Mouse (Mus musculus) c-Kit-negative CD71-positive TER-119-positive erythroid progenitor cells, embryonic 14.5 days (primary cell): ENCODE data around the gene Ubxn10.

Source experiments
- DNase-seq: peaks from one replicate; pipeline ENCODE4 v3.0.0-alpha.2; 2013; ENCODE audit warnings: low read depth, low spot score

The Ubxn10 gene

DNA sequence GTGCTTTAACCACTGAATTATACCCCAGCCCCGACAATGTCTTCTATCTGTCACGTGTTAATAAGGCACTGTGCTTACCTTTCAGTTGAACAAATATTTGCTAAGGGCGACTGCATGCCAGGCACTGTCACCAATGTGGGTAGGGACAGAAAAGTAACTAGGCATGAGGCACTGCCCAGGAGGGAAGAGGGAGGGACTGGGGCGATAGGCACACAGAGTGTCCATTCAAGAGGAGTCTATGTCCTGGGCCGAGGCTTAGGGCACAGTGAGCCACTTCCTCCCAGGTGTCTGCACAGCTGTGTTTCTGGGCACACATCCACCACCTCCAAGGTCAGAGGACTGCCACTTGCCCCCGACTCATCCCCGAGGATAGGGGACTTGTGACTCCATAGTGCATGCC lies at the start of gene Ubxn10:
TSS of gene Ubxn10 (minus strand) at position 137 of the 400 bp plus-strand sequence.
- no peak for DNase-seq

DNA sequence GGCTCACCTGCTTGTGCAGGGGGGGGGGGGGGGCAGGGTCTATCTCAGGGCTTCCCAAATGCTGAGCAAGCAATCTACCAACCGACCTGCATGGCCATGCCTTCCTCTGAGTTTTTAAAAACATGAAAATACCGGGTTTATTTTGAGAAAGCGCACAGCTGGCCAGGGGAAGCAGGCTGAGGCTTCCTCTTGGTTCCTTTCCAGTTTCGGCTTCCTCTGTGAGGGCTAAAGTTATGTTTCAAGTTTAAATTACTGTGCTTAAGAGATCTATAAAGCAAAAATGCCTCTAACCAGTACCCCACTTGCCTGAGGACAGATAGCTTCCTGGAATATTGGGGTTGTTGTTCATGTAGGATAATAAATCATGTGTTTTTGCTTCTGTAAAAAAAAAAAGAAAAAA lies 49.2 kb upstream of the Ubxn10 start:
- DNase-seq = no peak

DNA sequence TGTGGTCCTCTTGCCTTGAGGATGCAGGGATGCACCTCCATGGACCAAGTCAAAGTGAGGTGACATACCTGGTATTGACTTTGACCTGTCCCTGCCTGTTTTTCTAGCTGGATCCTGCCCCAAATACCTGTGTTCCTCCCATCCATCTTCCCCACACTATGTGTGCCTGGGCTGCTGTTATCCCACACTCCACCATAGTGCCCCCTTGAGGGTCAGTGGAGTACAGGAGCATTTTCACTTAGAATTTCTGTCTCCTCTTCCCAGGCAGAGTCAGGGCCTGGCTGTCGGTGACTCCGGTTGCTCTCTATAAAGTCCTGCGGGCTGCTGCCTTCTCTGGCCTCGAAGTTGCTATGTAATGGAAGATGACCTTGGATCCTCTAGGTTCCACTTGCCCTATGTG lies 48.8 kb upstream of the Ubxn10 start:
- no peak for DNase-seq

DNA sequence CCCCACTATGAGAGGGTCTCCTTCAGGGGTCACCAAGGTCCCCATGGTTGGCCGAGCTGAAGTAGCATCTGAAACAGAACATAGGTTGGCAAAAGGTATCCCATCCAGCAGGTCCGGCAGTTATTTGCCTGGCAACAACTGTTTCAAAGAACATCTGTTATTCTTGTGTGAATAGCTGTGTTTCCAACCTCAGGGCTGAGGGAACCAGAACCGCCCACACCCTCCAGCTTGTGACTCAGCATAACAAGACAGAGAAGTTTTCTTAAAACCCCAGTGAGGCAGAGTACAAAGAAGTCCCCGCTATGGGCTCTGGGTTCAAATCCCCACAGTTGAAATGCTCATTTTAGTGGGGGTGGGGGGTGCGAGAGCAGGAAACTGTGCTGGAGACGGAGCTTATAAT lies 45.1 kb upstream of the Ubxn10 start:
- DNase-seq = no peak

DNA sequence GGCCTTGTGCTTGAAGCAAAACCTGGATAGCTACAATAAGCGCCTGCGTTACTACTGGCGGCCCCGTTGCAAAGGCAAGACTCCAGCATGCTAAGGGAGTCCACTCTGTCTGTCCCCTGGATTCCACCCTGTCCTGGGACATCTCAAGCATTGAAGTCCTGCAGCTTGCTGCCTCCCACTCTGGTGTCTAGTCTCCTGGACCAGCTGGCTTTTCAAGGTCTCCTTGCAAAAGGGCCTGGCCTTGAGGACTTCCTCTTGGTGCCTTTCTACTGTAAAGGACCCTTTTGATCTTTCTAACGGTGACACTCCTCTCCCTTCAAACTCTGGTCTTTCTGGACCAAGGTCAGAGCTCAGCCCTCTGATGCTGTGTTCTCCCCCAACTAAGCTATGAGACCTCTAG lies 43.3 kb upstream of the Ubxn10 start:
- DNase-seq = no peak

DNA sequence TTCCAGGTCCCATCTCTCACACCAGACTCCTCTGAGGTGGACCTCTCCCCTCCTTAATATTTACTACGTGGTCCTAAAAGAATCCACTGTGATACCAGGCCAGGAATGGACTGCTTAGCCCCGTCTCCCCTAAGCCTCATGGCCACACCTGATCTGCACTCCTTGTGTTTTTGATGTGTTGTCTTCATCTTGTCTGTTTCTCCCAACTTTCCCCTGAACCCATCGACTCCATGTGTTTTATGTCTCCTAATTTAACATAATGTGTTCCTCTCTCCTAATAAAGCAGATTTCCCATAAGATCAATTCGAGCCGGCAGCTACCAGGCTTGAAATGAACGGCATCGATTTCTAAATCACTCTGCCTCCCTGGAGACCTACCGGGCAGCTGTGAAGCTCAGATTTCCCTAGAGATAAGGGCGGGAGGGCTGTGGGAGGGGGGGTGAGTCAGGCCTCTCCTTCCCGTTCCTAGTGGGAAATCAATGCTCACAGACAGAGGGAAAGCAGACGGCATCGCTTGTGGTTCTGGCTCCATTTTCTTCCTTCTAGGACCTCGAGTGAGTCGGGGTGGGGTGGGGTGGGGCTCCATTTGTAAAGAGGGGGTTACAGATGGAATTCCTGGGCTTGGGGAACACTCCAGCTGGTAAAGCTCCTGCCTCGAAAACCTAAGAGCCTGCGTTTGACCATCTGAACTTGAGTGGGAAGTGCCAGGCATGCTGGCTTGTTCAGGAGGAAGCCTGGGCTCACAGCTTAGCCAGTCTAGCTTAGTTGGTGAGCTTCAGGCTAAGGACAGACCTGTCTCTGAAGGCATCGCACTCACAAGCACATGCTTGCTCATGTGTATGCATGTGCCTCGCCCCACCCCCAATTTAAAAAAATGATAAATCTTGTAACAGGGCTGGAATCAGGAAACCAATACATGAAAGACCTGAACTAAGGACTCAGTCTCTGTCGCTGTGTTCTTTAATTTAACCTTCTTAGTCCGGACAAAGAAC lies 40.7 kb upstream of the Ubxn10 start:
- DNase-seq = no peak

DNA sequence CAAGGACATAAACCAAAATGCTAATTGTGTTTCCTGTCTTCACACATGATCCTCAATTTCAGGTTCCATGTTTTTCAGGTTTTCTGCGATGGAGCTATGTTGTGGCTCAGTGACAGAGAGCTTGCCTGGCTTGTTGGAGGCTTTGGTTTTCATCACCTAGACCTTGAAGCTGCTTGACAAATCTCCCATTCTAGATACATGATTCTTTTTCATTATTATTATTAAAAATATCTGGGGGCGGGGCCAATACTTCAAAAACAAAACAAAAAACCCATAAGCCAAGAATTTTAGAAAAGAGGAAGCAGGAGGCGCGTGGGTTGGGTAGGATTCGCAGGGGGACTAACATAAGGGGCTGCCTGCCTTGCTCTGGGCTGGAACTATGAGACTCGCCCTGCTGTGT lies 38.5 kb upstream of the Ubxn10 start, which contains the start of gene Pla2g2d:
TSS of gene Pla2g2d (plus strand) at position 301 of the 400 bp plus-strand sequence.
- no peak for DNase-seq

DNA sequence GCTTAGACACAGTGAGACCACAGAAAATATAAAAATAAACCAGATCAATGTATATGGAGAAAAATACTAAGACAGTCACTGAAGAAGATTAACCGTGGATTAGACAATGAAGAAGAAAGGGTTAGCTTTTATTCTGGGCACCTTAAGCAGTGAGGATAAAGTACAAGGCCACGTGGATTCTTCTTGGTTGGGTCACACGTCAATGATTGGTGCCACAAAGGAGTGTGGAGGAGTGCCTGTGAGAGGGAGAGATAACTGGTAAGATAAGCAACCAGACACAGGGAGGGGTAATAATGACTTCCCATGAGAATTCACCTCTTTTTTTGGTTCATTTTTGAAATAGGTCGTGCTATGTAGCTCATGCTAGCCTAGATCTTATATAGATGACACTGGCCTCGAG lies 35.4 kb upstream of the Ubxn10 start:
- no peak for DNase-seq

DNA sequence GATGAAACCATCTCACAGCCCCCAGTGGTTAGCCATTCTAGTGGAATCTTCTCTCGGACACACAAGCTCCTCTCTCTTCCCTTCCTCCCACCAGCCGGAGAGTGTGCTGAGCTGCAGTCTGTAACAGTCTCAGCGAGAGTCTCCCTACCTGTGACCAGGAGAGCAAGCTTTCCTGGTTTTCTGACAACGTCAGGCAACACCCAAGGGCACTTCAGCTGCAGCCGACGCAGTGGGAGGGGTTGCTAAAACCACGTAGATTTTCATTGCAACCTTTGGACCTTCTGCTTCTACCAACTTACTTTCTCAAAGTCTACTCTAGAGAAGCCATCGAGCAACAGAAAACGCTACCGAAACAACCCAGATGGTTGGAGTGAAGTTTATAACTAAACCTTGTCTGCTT lies 35.0 kb upstream of the Ubxn10 start:
- no peak for DNase-seq

DNA sequence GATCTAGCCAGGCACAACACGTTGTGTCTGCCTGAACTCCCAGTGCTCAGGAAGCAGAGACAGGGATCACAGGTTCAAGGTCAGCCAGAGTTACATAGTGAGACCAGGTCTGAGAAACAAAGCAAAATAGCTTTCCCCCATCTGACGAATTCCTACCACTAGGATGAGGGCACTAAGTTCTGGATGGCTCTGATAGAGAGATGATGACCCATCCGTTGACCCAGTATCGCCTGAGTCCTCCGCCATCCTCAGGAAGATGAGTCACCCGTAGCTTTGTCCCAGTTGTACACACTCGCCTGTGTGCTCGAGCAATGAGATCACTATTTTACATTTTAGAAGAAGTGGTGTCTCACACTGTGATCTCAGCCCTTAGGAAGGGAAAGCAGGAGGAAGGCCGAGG lies 25.3 kb upstream of the Ubxn10 start:
- DNase-seq = no peak

DNA sequence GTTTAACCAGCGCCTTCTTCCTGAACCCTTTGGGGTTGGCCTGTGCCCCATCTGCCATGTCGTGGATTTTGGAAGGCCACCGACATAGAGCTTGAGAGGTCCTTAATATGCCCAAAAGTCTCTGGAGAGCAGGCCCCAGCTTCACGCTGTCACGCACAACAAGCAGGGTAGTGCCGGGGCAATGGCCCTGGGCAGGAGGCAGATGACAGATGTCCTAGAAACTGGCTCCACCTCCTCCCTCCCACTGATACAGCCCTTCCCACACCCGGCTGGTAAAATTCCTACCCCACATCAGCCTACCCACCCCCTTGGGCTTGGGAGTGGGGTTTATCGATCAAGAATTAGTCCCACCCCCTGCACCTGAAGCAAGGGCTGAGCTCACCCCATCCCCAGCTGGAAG lies 20.4 kb upstream of the Ubxn10 start, which contains the start of gene Pla2g2f:
TSS of gene Pla2g2f (minus strand) at position 211 of the 400 bp plus-strand sequence.
- no peak for DNase-seq

DNA sequence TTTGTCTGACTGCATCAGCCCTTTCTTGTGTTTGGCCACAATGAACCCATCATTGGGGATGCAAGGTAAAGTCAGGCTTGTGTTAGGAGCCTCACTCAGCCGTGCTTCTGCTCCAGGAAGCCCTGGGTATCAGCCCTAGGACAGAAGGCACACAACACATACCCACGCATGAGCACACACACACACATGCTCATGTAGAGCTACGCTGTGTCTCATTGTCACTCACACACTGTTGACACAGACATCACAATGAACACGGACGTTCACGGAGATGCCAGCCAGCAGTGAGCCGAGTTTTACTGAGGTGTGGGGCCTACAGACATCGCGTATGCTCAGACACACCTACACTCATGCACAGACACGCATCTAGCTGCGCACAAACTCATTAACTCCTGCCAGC lies 19.0 kb upstream of the Ubxn10 start:
- DNase-seq = no peak

DNA sequence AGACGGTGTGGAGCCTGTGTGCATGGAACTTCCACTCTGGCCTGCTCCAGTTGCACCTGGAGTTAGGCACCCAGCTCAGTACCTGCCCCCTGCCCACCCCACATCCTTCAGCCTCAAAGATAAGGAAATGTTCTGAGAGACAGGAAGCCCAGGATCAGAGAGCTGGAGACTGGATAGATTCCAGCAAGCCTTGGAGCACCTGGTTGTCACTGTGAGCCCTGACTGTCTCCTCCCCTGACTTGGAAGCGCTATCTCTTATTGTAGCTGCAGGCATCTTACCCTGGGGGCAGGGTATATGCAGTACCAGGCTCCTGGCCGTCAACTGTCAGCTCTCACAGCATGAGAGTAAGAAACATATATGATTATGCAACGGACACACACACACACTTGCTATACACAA lies 18.5 kb upstream of the Ubxn10 start:
- DNase-seq = no peak

DNA sequence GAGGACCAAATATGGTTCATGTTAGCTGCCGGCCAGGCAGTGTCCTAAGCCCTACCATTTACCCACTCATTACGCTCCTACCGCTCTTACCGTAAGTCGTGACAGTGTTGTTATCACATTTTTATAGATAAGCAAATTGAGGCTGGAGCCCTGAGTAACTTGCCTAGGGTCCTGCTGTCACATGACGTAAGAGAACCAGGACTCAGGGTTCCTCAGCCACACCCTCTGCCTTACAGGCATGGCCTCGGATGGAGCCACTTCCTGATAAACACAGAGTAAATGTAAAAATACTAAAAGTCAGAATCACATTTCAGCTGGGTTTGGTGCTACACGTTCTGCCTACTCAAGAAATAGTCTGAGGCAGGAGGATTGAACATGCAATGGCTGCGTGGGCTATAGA lies 17.5 kb upstream of the Ubxn10 start:
- no peak for DNase-seq

DNA sequence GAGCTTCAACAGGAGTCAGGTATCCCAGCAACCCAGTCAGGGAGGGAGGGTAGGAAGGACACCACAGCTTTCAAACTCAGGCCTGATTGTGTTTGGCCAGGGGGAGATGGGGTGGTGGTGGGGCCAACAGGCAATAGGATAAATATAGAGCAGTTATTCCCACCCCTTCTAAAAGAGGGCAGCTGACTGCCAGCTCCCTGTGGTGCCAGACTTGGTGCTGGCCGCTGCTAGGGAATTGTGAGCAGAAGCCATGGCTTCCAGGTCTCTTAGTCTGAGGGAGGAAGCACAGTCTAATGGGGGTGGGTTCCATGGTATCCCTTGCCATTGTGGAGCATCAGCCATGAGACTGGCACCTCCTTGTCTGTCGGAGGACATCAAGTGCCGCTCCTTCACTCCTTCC lies 16.6 kb upstream of the Ubxn10 start:
- no peak for DNase-seq

DNA sequence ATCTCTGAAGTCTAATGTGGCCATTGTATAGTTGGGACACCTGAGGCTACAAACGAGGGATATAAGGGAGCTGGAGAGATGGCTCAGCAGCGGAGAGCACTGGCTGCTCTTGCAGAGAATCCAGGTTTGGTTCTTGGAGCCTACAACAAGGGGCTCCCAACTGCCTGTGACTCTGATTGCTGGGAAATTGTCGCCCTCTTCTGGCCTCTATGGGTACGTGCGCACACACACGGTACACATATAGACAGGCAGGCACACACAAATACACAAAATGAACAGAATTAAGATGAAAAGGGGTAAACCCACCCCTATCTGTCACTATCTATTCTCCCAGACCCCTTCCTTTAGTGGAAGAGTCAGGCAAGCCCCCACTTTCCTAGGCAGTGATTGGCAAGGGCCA lies 15.6 kb upstream of the Ubxn10 start:
- no peak for DNase-seq

DNA sequence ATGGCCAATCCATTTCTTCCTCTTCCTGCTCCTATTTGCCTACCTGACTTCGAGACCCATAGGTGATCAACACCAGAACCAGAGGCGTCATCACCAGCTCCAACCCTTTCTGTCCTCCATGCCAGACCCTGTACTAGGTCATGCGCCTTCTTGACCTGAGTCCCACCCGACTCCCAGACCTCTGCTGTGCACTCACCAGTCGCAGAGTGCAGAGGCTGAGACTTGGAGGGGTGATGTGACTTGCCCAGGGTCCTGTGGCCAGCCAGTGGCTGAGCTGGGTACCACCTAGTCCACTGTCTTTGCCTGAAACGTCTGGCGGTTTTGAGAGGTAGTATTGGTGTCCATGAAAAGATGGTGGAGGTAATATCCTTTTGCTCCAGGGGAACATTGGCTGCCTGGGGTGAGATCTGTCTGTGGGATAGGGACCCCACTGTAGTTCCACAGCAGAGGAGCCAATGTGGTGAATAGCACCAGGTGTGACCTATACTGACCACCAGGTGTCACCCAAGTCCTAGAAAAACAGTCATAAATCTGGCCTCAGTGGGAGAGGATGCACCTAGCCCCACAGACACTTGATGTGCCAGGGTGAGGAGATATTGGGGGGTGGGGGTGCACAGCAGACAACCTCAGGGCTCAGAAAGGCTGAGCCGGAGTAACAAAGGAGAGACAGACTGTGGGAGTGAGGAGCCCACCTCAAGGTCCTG lies 11.6 kb upstream of the Ubxn10 start:
- DNase-seq = no peak

DNA sequence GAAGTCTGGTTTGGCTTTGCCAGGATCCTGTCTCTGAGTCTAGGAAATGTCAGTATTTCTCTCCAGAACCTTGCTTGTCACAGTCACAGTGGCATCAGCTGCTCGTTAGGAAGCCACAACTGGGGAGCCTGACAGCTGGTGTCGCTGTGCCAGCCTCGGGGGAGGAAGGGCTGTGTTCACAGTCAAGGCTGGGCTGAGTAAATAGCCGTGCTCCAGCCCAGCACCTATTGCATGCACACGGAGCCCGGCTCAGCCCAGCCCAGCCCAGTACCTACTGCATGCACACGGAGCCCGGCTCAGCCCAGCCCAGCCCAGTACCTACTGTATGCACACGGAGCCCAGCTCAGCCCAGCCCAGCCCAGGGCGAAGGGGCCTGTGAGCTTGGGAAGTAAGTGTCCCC lies 10.9 kb upstream of the Ubxn10 start:
- DNase-seq = no peak

DNA sequence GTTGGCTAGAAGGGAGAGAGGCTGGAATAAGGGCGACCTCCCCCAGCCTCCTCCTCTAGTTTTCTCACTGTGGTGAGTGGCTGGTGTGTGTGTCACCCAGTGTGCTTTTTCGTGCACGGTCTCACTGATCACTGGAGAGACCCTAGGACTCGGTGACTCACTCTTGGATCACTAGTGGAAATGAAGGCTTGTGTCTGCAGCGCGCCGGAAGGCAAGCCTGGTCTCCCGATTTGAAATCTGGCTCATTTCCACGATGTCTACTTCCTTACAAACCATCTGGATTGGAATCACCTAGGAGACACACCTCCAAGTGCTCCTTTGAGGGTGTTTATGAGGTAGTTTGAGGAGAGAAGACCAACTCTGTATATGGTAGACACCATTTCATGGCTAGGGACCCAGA lies 9.9 kb upstream of the Ubxn10 start:
- DNase-seq = no peak

DNA sequence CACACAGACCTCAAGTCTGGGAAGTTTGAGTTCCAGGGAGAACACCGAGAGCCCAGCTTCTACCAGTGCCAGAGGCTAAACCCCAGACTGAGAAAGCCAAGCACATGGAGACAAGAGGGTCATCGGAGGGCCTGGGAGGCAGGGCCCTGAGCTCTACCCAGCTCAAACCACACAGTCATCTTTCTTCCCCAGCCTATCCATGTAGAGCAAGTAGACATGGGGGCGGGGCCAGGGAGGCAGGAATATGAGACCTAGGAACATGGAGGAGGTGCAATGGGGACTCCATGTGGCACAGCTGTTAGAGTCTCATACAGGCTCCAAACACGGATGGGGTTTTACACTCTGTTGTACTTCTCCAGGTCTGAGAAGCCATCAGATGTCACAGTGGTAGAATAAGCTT lies 8.9 kb upstream of the Ubxn10 start:
- no peak for DNase-seq

DNA sequence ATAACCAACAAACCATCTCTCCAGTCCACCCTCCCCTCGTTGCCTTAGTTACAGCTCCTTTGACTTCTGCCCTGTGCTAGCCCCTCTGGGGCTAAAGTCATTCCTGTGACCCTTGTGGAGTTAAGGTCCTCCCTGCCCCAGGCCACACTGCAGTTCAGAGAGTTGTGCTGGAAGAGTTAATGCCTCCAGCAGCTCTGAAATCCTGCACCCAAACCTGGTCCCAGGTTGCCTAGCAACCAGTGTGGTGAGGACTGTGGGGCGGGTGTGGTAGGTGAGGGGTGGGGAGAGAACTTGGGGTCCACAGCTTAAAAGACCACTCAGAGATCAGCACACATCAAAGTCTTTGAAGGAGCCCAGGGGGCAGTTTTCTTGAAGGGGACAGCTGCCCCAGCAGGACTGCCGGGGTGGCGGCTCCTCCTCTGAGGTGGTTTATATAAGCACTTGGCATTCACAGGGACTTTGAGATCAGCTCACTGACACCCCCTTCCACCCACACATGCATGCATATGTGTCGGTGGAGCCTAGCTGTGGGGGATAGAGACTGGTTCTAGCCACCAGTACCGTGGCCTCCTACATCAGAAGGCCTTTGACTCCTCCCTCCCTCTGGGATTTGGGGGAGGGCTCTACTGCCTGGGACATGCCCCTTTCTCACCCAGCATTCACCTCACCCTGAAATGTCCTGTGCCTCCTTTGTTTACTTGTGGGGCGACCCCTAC lies 2.3 kb upstream of the Ubxn10 start:
- no peak for DNase-seq

DNA sequence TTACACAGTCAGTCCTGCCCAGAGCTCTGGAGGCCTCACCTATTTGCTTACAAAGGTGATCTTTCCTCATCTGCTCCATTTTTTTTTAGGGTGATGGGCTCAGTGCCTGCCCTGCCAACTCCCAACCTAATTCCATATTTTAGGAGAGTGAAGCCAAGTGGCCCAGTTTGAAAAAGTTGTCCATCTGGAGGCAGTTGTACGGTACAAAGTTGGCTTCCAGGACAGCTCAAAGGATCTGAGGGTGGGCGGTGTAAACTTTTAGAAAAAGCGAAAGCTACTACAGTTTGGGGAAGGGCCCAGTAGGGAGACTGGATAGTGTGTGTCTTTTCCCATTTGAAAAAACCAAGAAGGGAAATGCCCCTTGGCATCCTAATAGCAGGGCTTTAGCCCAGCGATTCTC lies 2.1 kb downstream of the Ubxn10 start:
- no peak for DNase-seq
